Mouse (Mus musculus) neutrophil, adult 5-6 weeks (primary cell): ENCODE measurements around the gene Gtpbp6. TPM values are rescaled to one million over a fixed set of nuclear protein-coding genes. Genes with fewer than 3 reads are reported as not detected.
"Not testable (repeated sequence)": the region's sequence is repeated elsewhere in the genome, so short reads cannot be mapped to it uniquely, and the experiment has no call there.

Experiments used
- ATAC-seq: fragments of 151-379, 151-347 bp; 2 replicates; pipeline ENCODE4 v1.8.0; 2017; ENCODE audit warnings: mild to moderate bottlenecking, moderate TSS enrichment; ENCODE audit not compliant: insufficient number of reproducible peaks, poor library complexity, low FRiP score, severe bottlenecking; ENCODE audit errors: extremely low read depth
- total RNA-seq: library from RNA; stranded (forward); fragments of 200-1000 nt; gene quantifications from 2 replicates; pipeline ENCODE4 v1.2.3, GENCODE M21; 2017

Gtpbp6 gene
- total RNA-seq: 47.6 and 54.1 TPM in 2 replicates

- peak; percentile 74 for ATAC-seq
These were observed at the start of gene Gtpbp6 for GRCm38 (mm10) chr5:110107581-110108304. Gene Gtpbp6, minus strand, starts transcription at chr5:110108197.

- ATAC-seq: 0 out of 2 replicates have a peak, but pooled peaks have one; percentile 26
These were observed 35.0 kb upstream of the Gtpbp6 start for GRCm38 (mm10) chr5:110143007-110143406.

GRCm38 (mm10) chr5:110142309-110142708 lies 34.3 kb upstream of the Gtpbp6 start:
- ATAC-seq: no peak

GRCm38 (mm10) chr5:110140424-110140823 lies 32.4 kb upstream of the Gtpbp6 start:
- no peak for ATAC-seq

GRCm38 (mm10) chr5:110139325-110139724 lies 31.3 kb upstream of the Gtpbp6 start:
- ATAC-seq: no peak

- no peak for ATAC-seq
These were observed 29.8 kb upstream of the Gtpbp6 start for GRCm38 (mm10) chr5:110137816-110138215.

GRCm38 (mm10) chr5:110136087-110136464 lies 28.1 kb upstream of the Gtpbp6 start:
- ATAC-seq: no peak

- peak; percentile 99 for ATAC-seq
These were observed 27.5 kb upstream of the Gtpbp6 start, which contains the start of gene Chfr for GRCm38 (mm10) chr5:110135293-110136086. Gene Chfr, plus strand, starts transcription at chr5:110135842.

- ATAC-seq: not testable (repeated sequence)
These were observed 14.4 kb upstream of the Gtpbp6 start for GRCm38 (mm10) chr5:110122380-110122779.

GRCm38 (mm10) chr5:110109991-110110441 lies 2.0 kb upstream of the Gtpbp6 start, which contains the start of gene Zfp605:
Gene Zfp605, plus strand, starts transcription at chr5:110110092.
- ATAC-seq: peak; percentile 59

- no peak for ATAC-seq
These were observed 270 bp upstream of the Gtpbp6 start for GRCm38 (mm10) chr5:110108305-110108628.

GRCm38 (mm10) chr5:110106901-110107564 lies 964 bp downstream of the Gtpbp6 start:
- no peak for ATAC-seq

- no peak for ATAC-seq
These were observed 1.7 kb downstream of the Gtpbp6 start for GRCm38 (mm10) chr5:110106140-110106871.

GRCm38 (mm10) chr5:110104616-110105380 lies 3.2 kb downstream of the Gtpbp6 start:
- ATAC-seq: no peak

GRCm38 (mm10) chr5:110103901-110104615 lies 3.9 kb downstream of the Gtpbp6 start:
- ATAC-seq: no peak

GRCm38 (mm10) chr5:110102853-110103625 lies 5.0 kb downstream of the Gtpbp6 start:
- ATAC-seq: no peak

GRCm38 (mm10) chr5:110102429-110102828 lies 5.6 kb downstream of the Gtpbp6 start:
- no peak for ATAC-seq
